Mouse (Mus musculus): ENCODE measurements around the gene Nsl1. TPM values are rescaled to one million over a fixed set of nuclear protein-coding genes. Genes with fewer than 3 reads are reported as not detected.

The Nsl1 gene
- polyA plus RNA-seq, 1 experiment from 2014 or later: 18.2 TPM

GRCm38 (mm10) chr1:191075199-191075883 is 12.5 kb downstream of the Nsl1 start:
- WGBS: 54% methylated on average over 10 of the region's 10 CpGs
- H3K4me3 ChIP-seq (replicated peaks): no peak overlapping the region
- no peaks in the 10 kb centered on the region for H3K4me1 ChIP-seq
- H3K36me3 ChIP-seq: peaks cover 59% of the 10 kb centered on the region
- H3K27me3 ChIP-seq: no peaks in the 10 kb centered on the region
- no peak for ATAC-seq (ENCODE audit: insufficient number of reproducible peaks, low FRiP score, low TSS enrichment, low read depth)
- no peak overlapping the region for H3K9ac ChIP-seq
- no peak overlapping the region for H3K27ac ChIP-seq (replicated peaks)
- no peaks in the 10 kb centered on the region for H3K9me3 ChIP-seq (replicated peaks)
- H3K4me2 ChIP-seq (replicated peaks): no peak overlapping the region

GRCm38 (mm10) chr1:191083230-191083629 is 20.4 kb downstream of the Nsl1 start:
- Histone ChIP-seq H3K4me1 (no peaks in the 10 kb centered on the region), H3K4me3 (replicated peaks) (no peak overlapping the region), H3K4me2 (replicated peaks) (no peak overlapping the region), H3K36me3 (peaks cover 41% of the 10 kb centered on the region), H3K27ac (replicated peaks) (no peak overlapping the region), H3K27me3 (no peaks in the 10 kb centered on the region), H3K9ac (no peak overlapping the region), H3K9me3 (replicated peaks) (no peaks in the 10 kb centered on the region)
- 90% methylated on average over 8 of the region's 8 CpGs for WGBS
- ATAC-seq (ENCODE audit: insufficient number of reproducible peaks, low FRiP score, low TSS enrichment, low read depth): no peak

- Histone ChIP-seq H3K27me3 (no peaks in the 10 kb centered on the region), H3K27ac (replicated peaks) (no peak overlapping the region), H3K9ac (no peak overlapping the region), H3K36me3 (peaks cover 32% of the 10 kb centered on the region), H3K9me3 (replicated peaks) (no peaks in the 10 kb centered on the region), H3K4me3 (replicated peaks) (no peak overlapping the region), H3K4me2 (replicated peaks) (no peak overlapping the region), H3K4me1 (no peaks in the 10 kb centered on the region)
- WGBS: 66% methylated on average over 5 of the region's 5 CpGs
- no peak for ATAC-seq (ENCODE audit: insufficient number of reproducible peaks, low FRiP score, low TSS enrichment, low read depth)
Measured at GRCm38 (mm10) chr1:191084951-191085559, 22.2 kb downstream of the Nsl1 start.

GRCm38 (mm10) chr1:191085597-191085996 is 22.8 kb downstream of the Nsl1 start:
- no peaks in the 10 kb centered on the region for H3K4me1 ChIP-seq
- no peaks in the 10 kb centered on the region for H3K27me3 ChIP-seq
- 79% methylated on average over 12 of the region's 12 CpGs for WGBS
- H3K27ac ChIP-seq (replicated peaks): no peak overlapping the region
- no peak overlapping the region for H3K4me2 ChIP-seq (replicated peaks)
- no peak overlapping the region for H3K9ac ChIP-seq
- no peak overlapping the region for H3K4me3 ChIP-seq (replicated peaks)
- H3K36me3 ChIP-seq: peaks cover 26% of the 10 kb centered on the region
- ATAC-seq (ENCODE audit: insufficient number of reproducible peaks, low FRiP score, low TSS enrichment, low read depth): no peak
- no peaks in the 10 kb centered on the region for H3K9me3 ChIP-seq (replicated peaks)

- Histone ChIP-seq H3K9ac (no peak overlapping the region), H3K27me3 (no peaks in the 10 kb centered on the region), H3K27ac (replicated peaks) (no peak overlapping the region), H3K9me3 (replicated peaks) (no peaks in the 10 kb centered on the region), H3K4me3 (replicated peaks) (no peak overlapping the region), H3K4me1 (no peaks in the 10 kb centered on the region), H3K36me3 (peaks cover 23% of the 10 kb centered on the region), H3K4me2 (replicated peaks) (no peak overlapping the region)
- no peak for ATAC-seq (ENCODE audit: insufficient number of reproducible peaks, low FRiP score, low TSS enrichment, low read depth)
- WGBS: 82% methylated on average over 7 of the region's 7 CpGs
Measured at GRCm38 (mm10) chr1:191086304-191086878, 23.6 kb downstream of the Nsl1 start.

- 74% methylated on average over 8 of the region's 8 CpGs for WGBS
- Histone ChIP-seq H3K4me3 (replicated peaks) (no peak overlapping the region), H3K4me1 (no peaks in the 10 kb centered on the region), H3K9me3 (replicated peaks) (no peaks in the 10 kb centered on the region), H3K27ac (replicated peaks) (no peak overlapping the region), H3K9ac (no peak overlapping the region), H3K36me3 (peaks cover 18% of the 10 kb centered on the region), H3K4me2 (replicated peaks) (no peak overlapping the region), H3K27me3 (no peaks in the 10 kb centered on the region)
- no peak for ATAC-seq (ENCODE audit: insufficient number of reproducible peaks, low FRiP score, low TSS enrichment, low read depth)
Measured at GRCm38 (mm10) chr1:191086960-191087359, 24.1 kb downstream of the Nsl1 start.

GRCm38 (mm10) chr1:191087955-191088354 is 25.1 kb downstream of the Nsl1 start:
- no peak for ATAC-seq (ENCODE audit: insufficient number of reproducible peaks, low FRiP score, low TSS enrichment, low read depth)
- H3K9ac ChIP-seq: no peak overlapping the region
- peaks cover 10% of the 10 kb centered on the region; the same call in 1 of the 2 replicates for H3K36me3 ChIP-seq
- H3K27ac ChIP-seq (replicated peaks): no peak overlapping the region
- WGBS: 82% methylated on average over 5 of the region's 5 CpGs
- no peaks in the 10 kb centered on the region for H3K27me3 ChIP-seq
- no peak overlapping the region for H3K4me3 ChIP-seq (replicated peaks)
- no peaks in the 10 kb centered on the region for H3K4me1 ChIP-seq
- no peak overlapping the region for H3K4me2 ChIP-seq (replicated peaks)
- no peaks in the 10 kb centered on the region for H3K9me3 ChIP-seq (replicated peaks)

GRCm38 (mm10) chr1:191089355-191089754 is 26.5 kb downstream of the Nsl1 start:
- no peak overlapping the region for H3K27ac ChIP-seq (replicated peaks)
- 73% methylated on average over 6 of the region's 6 CpGs for WGBS

GRCm38 (mm10) chr1:191092050-191092449 is 29.2 kb downstream of the Nsl1 start:
- no peak for ATAC-seq (ENCODE audit: insufficient number of reproducible peaks, low FRiP score, low TSS enrichment, low read depth)
- Histone ChIP-seq H3K4me1 (no peaks in the 10 kb centered on the region), H3K27me3 (0 out of 2 replicates have a peak, but pooled peaks cover 6% of the 10 kb centered on the region), H3K4me2 (replicated peaks) (no peak overlapping the region), H3K4me3 (replicated peaks) (no peak overlapping the region), H3K36me3 (no peaks in the 10 kb centered on the region), H3K9me3 (replicated peaks) (no peaks in the 10 kb centered on the region), H3K9ac (no peak overlapping the region), H3K27ac (replicated peaks) (no peak overlapping the region)
- WGBS: 71% methylated on average over 8 of the region's 8 CpGs

More at GRCm38 (mm10) chr1:191089355-191089754, 26.5 kb downstream of the Nsl1 start:
- H3K36me3 ChIP-seq: no peaks in the 10 kb centered on the region
- no peak overlapping the region for H3K9ac ChIP-seq
- ATAC-seq (ENCODE audit: insufficient number of reproducible peaks, low FRiP score, low TSS enrichment, low read depth): no peak
- no peaks in the 10 kb centered on the region for H3K27me3 ChIP-seq
- no peaks in the 10 kb centered on the region for H3K4me1 ChIP-seq
- no peak overlapping the region for H3K4me2 ChIP-seq (replicated peaks)
- H3K9me3 ChIP-seq (replicated peaks): no peaks in the 10 kb centered on the region
- H3K4me3 ChIP-seq (replicated peaks): no peak overlapping the region

GRCm38 (mm10) chr1:191093578-191093977 is 30.8 kb downstream of the Nsl1 start:
- H3K9me3 ChIP-seq (replicated peaks): no peaks in the 10 kb centered on the region
- H3K9ac ChIP-seq: no peak overlapping the region
- WGBS: 62% methylated on average over 5 of the region's 5 CpGs
- H3K27me3 ChIP-seq: peaks cover 7% of the 10 kb centered on the region
- H3K4me1 ChIP-seq: peaks cover 10% of the 10 kb centered on the region
- no peak for ATAC-seq (ENCODE audit: insufficient number of reproducible peaks, low FRiP score, low TSS enrichment, low read depth)
- no peaks in the 10 kb centered on the region for H3K36me3 ChIP-seq
- no peak overlapping the region for H3K27ac ChIP-seq (replicated peaks)
- no peak overlapping the region for H3K4me2 ChIP-seq (replicated peaks)
- H3K4me3 ChIP-seq (replicated peaks): no peak overlapping the region

GRCm38 (mm10) chr1:191095019-191095418 is 32.2 kb downstream of the Nsl1 start:
- H3K36me3 ChIP-seq: no peaks in the 10 kb centered on the region
- no peaks in the 10 kb centered on the region for H3K9me3 ChIP-seq (replicated peaks)
- no peak overlapping the region for H3K27ac ChIP-seq (replicated peaks)
- 71% methylated on average over 9 of the region's 9 CpGs for WGBS
- peaks cover 12% of the 10 kb centered on the region for H3K4me1 ChIP-seq
- H3K4me3 ChIP-seq (replicated peaks): no peak overlapping the region
- H3K4me2 ChIP-seq (replicated peaks): no peak overlapping the region
- H3K9ac ChIP-seq: no peak overlapping the region
- no peak for ATAC-seq (ENCODE audit: insufficient number of reproducible peaks, low FRiP score, low TSS enrichment, low read depth)
- H3K27me3 ChIP-seq: peaks cover 15% of the 10 kb centered on the region

Data from embryonic facial prominence, embryonic 15.5 days (tissue).